Mouse (Mus musculus) hindbrain, embryonic 11.5 days (tissue): Measurements from ENCODE around the gene Slc4a10. TPM values are rescaled to one million over a fixed set of nuclear protein-coding genes. Genes with fewer than 3 reads are reported as not detected.
"Not testable (repeated sequence)": the region's sequence is repeated elsewhere in the genome, so short reads cannot be mapped to it uniquely, and the experiment has no call there.

ENCODE experiments used
- ATAC-seq: fragments of 200-750 bp; cut with Nextera tagmentation; 2 replicates; pipeline ENCODE4 v1.8.0; 2017; ENCODE audit warnings: mild to moderate bottlenecking, moderate TSS enrichment, moderate library complexity; ENCODE audit not compliant: low FRiP score
- DNase-seq: peaks from one replicate; pipeline ENCODE4 v3.0.0-alpha.2; 2015; ENCODE audit warnings: low spot score
- H3K27ac ChIP-seq: fragments of 300-500 bp; sonication (generic); 2 replicates; pipeline ENCODE4 v1.5.1; 2014; ENCODE audit warnings: mild to moderate bottlenecking, low read depth, low read length
- H3K27me3 ChIP-seq: fragments of 300-500 bp; sonication (generic); 2 replicates; pipeline ENCODE4 v1.6.1; 2014; ENCODE audit warnings: mild to moderate bottlenecking, low read length, moderate library complexity, mixed read lengths; ENCODE audit not compliant: control insufficient read depth, insufficient read depth
- H3K36me3 ChIP-seq: fragments of 300-500 bp; sonication (generic); 2 replicates; pipeline ENCODE4 v1.6.1; 2014; ENCODE audit warnings: mild to moderate bottlenecking, low read length, moderate library complexity, mixed read lengths; ENCODE audit not compliant: control insufficient read depth, insufficient read depth
- H3K4me1 ChIP-seq: fragments of 300-500 bp; sonication (generic); replicated peaks from 2 replicates; pipeline ENCODE4 v1.6.1; 2014; ENCODE audit warnings: low read length, mixed read lengths; ENCODE audit not compliant: control insufficient read depth, insufficient read depth
- H3K4me2 ChIP-seq: fragments of 300-500 bp; sonication (generic); replicated peaks from 2 replicates; pipeline ENCODE4 v1.6.1; 2014; ENCODE audit warnings: mild to moderate bottlenecking, low read depth, low read length
- H3K4me3 ChIP-seq: fragments of 300-500 bp; sonication (generic); 2 replicates; pipeline ENCODE4 v1.5.1; 2014; ENCODE audit warnings: low read depth, low read length
- H3K9ac ChIP-seq: fragments of 300-500 bp; sonication (generic); 2 replicates; pipeline ENCODE4 v1.6.1; 2014; ENCODE audit warnings: low read depth, low read length
- H3K9me3 ChIP-seq: fragments of 300-500 bp; sonication (generic); 2 replicates; pipeline ENCODE4 v1.6.1; 2016; ENCODE audit warnings: low read length; ENCODE audit not compliant: control insufficient read depth
- WGBS: fragments of 180-500 bp; shearing (Covaris S2); extraction: QIAGEN DNeasy Blood & Tissue Kit; methylation state at CpG from one replicate; pipeline ENCODE4 v1.1.7; 2014; 5-methylcytosine and 5-hydroxymethylcytosine counted together
- polyA plus RNA-seq: library from polyadenylated mRNA; unstranded; fragments of >200 nt; fragmentation: Nextera tagmentation; extraction: Ambion mirVana; gene quantifications from 2 replicates; pipeline ENCODE4 v1.2.1, GENCODE M21; 2014

The Slc4a10 gene
- 2.3 and 2.7 TPM in 2 replicates for polyA plus RNA-seq

- 0 out of 2 replicates have a peak, but pooled peaks cover 2% of the 10 kb centered on the region for H3K4me1 ChIP-seq
- H3K27me3 ChIP-seq, result no peaks in the 10 kb centered on the region
- H3K36me3 ChIP-seq, result no peaks in the 10 kb centered on the region
- WGBS, result 19% methylated on average over 10 of the region's 10 CpGs
- ATAC-seq (peak; percentile 60), DNase-seq (peak; percentile 38)
- H3K27ac ChIP-seq, result peak within 1 kb of the TSS; percentile 12; the same call in 1 of the 2 replicates
- peak within 1 kb of the TSS; percentile 56 for H3K4me2 ChIP-seq
- no peaks in the 10 kb centered on the region for H3K9me3 ChIP-seq
- peak within 1 kb of the TSS; percentile 31 for H3K9ac ChIP-seq
- H3K4me3 ChIP-seq, result peak within 1 kb of the TSS; percentile 45
Measured at GRCm38 (mm10) chr2:62046421-62046845, at the start of gene Slc4a10. Gene Slc4a10, plus strand, starts transcription at chr2:62046462.

GRCm38 (mm10) chr2:62001251-62001650 lies 45.0 kb upstream of the Slc4a10 start:
- not testable (repeated sequence) for ATAC-seq, DNase-seq, H3K4me3 ChIP-seq, H3K4me1 ChIP-seq, H3K9me3 ChIP-seq, H3K9ac ChIP-seq, H3K27ac ChIP-seq, H3K27me3 ChIP-seq, H3K36me3 ChIP-seq, H3K4me2 ChIP-seq
- 92% methylated on average over 6 of the region's 6 CpGs for WGBS

- 65% methylated on average over 3 of the region's 3 CpGs for WGBS
- ATAC-seq (no peak), DNase-seq (no peak)
- no peaks in the 10 kb centered on the region for H3K4me1 ChIP-seq
- H3K4me2 ChIP-seq, result no peak overlapping the region
- no peaks in the 10 kb centered on the region for H3K36me3 ChIP-seq
- no peak overlapping the region for H3K27ac ChIP-seq
- no peaks in the 10 kb centered on the region for H3K9me3 ChIP-seq
- no peak overlapping the region for H3K9ac ChIP-seq
- H3K4me3 ChIP-seq, result no peak overlapping the region
- no peaks in the 10 kb centered on the region for H3K27me3 ChIP-seq
Measured at GRCm38 (mm10) chr2:62018209-62018608, 28.1 kb upstream of the Slc4a10 start.

GRCm38 (mm10) chr2:62046861-62047503 lies 720 bp downstream of the Slc4a10 start:
- H3K27ac ChIP-seq, result peak overlapping the region; percentile 12; the same call in 1 of the 2 replicates

GRCm38 (mm10) chr2:62047504-62048005 lies 1.3 kb downstream of the Slc4a10 start:
- Histone ChIP-seq H3K9me3 (no peaks in the 10 kb centered on the region), H3K27ac (peak overlapping the region; percentile 12; the same call in 1 of the 2 replicates), H3K4me1 (0 out of 2 replicates have a peak, but pooled peaks cover 2% of the 10 kb centered on the region), H3K36me3 (no peaks in the 10 kb centered on the region), H3K4me2 (peak overlapping the region; percentile 56), H3K27me3 (no peaks in the 10 kb centered on the region), H3K4me3 (peak overlapping the region; percentile 45), H3K9ac (peak overlapping the region; percentile 31)
- DNase-seq (peak; percentile 69), ATAC-seq (peak; percentile 90)
- WGBS, result 4% methylated on average over 14 of the region's 14 CpGs

More at GRCm38 (mm10) chr2:62046861-62047503, 720 bp downstream of the Slc4a10 start:
- Histone ChIP-seq H3K9ac (peak overlapping the region; percentile 31), H3K4me1 (0 out of 2 replicates have a peak, but pooled peaks cover 2% of the 10 kb centered on the region), H3K4me3 (peak overlapping the region; percentile 45), H3K27me3 (no peaks in the 10 kb centered on the region), H3K36me3 (no peaks in the 10 kb centered on the region), H3K9me3 (no peaks in the 10 kb centered on the region), H3K4me2 (peak overlapping the region; percentile 56)
- 15% methylated on average over 10 of the region's 10 CpGs for WGBS
- peak; percentile 58 for DNase-seq
- ATAC-seq, result peak; percentile 59; the same call in 1 of the 2 replicates

- H3K9ac ChIP-seq, result peak overlapping the region; percentile 31
- 19% methylated on average over 3 of the region's 3 CpGs for WGBS
- 0 out of 2 replicates have a peak, but pooled peaks cover 2% of the 10 kb centered on the region for H3K4me1 ChIP-seq
- H3K4me2 ChIP-seq, result peak overlapping the region; percentile 56; the same call in 1 of the 2 replicates
- no peaks in the 10 kb centered on the region for H3K36me3 ChIP-seq
- no peak overlapping the region for H3K27ac ChIP-seq
- no peaks in the 10 kb centered on the region for H3K9me3 ChIP-seq
- peak overlapping the region; percentile 45; the same call in 1 of the 2 replicates for H3K4me3 ChIP-seq
- DNase-seq (no peak), ATAC-seq (peak; percentile 34)
- H3K27me3 ChIP-seq, result no peaks in the 10 kb centered on the region
Measured at GRCm38 (mm10) chr2:62048116-62048515, 1.9 kb downstream of the Slc4a10 start.

- no peak for DNase-seq
- Histone ChIP-seq H3K9ac (no peak overlapping the region), H3K27ac (no peak overlapping the region), H3K9me3 (no peaks in the 10 kb centered on the region), H3K27me3 (no peaks in the 10 kb centered on the region), H3K36me3 (no peaks in the 10 kb centered on the region), H3K4me1 (no peaks in the 10 kb centered on the region), H3K4me2 (no peak overlapping the region), H3K4me3 (no peak overlapping the region)
- ATAC-seq, result no peak
Measured at GRCm38 (mm10) chr2:62076512-62076911, 30.2 kb downstream of the Slc4a10 start.

GRCm38 (mm10) chr2:62087566-62087965 lies 41.3 kb downstream of the Slc4a10 start:
- DNase-seq (no peak), ATAC-seq (no peak)
- Histone ChIP-seq H3K27ac (no peak overlapping the region), H3K9me3 (no peaks in the 10 kb centered on the region), H3K9ac (no peak overlapping the region), H3K4me1 (no peaks in the 10 kb centered on the region), H3K4me2 (no peak overlapping the region), H3K27me3 (no peaks in the 10 kb centered on the region), H3K4me3 (no peak overlapping the region), H3K36me3 (no peaks in the 10 kb centered on the region)
- WGBS, result 73% methylated on average over 3 of the region's 3 CpGs

GRCm38 (mm10) chr2:62088715-62089114 lies 42.5 kb downstream of the Slc4a10 start:
- no peak overlapping the region for H3K27ac ChIP-seq
- H3K9ac ChIP-seq, result no peak overlapping the region
- H3K27me3 ChIP-seq, result no peaks in the 10 kb centered on the region
- no peak for ATAC-seq
- DNase-seq, result no peak
- H3K9me3 ChIP-seq, result no peaks in the 10 kb centered on the region
- WGBS, result 72% methylated on average over 8 of the region's 8 CpGs
- no peaks in the 10 kb centered on the region for H3K36me3 ChIP-seq
- no peak overlapping the region for H3K4me3 ChIP-seq
- H3K4me1 ChIP-seq, result no peaks in the 10 kb centered on the region
- no peak overlapping the region for H3K4me2 ChIP-seq
